Mouse (Mus musculus): ENCODE results near the gene Smug1.

GRCm38 (mm10) chr15:103178767-103179166 lies 11.9 kb upstream of the Smug1 start:
- TF ChIP-seq CTCF (IDR thresholded peaks at IDR 0.05; ENCODE audit: control insufficient read depth, insufficient read depth, insufficient read length) (no peak), USF1 (IDR thresholded peaks at IDR 0.05; ENCODE audit: low read depth) (no peak)

Measured in C2C12 (cell line).